Mouse (Mus musculus): ENCODE measurements around the gene Nav2. TPM values are rescaled to one million over a fixed set of nuclear protein-coding genes. Genes with fewer than 3 reads are reported as not detected.

Gene Nav2
- polyA plus RNA-seq, 1 experiment from 2014 or later = 2.8 TPM

DNA sequence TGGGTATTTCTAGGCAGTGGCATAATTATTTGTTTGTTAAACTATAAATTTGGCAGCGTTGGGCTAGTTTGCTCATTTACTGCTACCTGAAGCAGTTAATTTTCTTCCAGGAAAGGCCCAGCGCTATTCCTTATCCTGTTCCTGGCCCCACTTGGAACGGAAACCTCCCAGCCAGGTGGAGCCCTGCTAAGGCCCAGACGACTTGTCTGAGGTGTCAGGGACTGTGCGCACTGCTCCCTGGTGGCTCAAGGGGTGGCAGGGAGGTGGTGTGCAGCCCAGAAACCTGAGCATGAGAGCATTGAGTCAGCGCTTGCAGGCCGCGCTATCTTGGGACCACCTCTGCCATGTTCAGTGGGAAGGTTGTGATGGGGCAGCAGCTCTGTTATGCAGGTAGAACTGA is 367.6 kb downstream of the Nav2 start:
- Histone ChIP-seq H3K4me1 (0 out of 2 replicates have a peak, but pooled peaks cover 6% of the 10 kb centered on the region), H3K4me3 (no peak overlapping the region), H3K36me3 (no peaks in the 10 kb centered on the region), H3K9ac (no peak overlapping the region), H3K27me3 (replicated peaks) (peaks cover 4% of the 10 kb centered on the region; the same call in 1 of the 2 replicates), H3K9me3 (replicated peaks) (no peaks in the 10 kb centered on the region), H3K4me2 (no peak overlapping the region), H3K27ac (no peak overlapping the region)
- no peak for ATAC-seq
- 75% methylated on average over 8 of the region's 8 CpGs for WGBS (ENCODE audit: insufficient replicate concordance)

DNA sequence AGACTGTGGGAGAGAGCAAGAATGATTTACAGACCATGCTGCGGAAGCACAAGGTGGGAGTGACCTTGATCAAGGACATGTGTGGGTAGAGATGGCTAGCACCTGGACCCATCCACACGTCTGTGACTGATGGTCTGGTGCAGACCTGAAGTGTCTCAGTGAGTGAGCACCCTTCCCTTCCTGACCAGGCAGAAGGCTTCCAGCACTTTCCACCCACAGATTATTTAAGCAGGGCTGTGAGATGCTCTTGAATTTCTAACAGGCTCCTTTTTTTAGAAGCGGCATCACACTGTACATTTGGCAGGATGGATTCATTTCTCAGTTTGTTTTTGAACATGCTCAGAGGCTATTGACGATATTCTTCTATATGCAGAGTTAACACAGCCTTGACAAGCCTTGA is 369.2 kb downstream of the Nav2 start:
- ATAC-seq = no peak
- no peaks in the 10 kb centered on the region for H3K9me3 ChIP-seq (replicated peaks)
- no peak overlapping the region for H3K4me3 ChIP-seq
- no peak overlapping the region for H3K9ac ChIP-seq
- WGBS (ENCODE audit: insufficient replicate concordance) = 70% methylated on average over 4 of the region's 4 CpGs
- no peak overlapping the region for H3K27ac ChIP-seq
- H3K4me2 ChIP-seq = no peak overlapping the region
- 0 out of 2 replicates have a peak, but pooled peaks cover 6% of the 10 kb centered on the region for H3K4me1 ChIP-seq
- no peaks in the 10 kb centered on the region; the same call in 1 of the 2 replicates for H3K27me3 ChIP-seq (replicated peaks)
- H3K36me3 ChIP-seq = no peaks in the 10 kb centered on the region

DNA sequence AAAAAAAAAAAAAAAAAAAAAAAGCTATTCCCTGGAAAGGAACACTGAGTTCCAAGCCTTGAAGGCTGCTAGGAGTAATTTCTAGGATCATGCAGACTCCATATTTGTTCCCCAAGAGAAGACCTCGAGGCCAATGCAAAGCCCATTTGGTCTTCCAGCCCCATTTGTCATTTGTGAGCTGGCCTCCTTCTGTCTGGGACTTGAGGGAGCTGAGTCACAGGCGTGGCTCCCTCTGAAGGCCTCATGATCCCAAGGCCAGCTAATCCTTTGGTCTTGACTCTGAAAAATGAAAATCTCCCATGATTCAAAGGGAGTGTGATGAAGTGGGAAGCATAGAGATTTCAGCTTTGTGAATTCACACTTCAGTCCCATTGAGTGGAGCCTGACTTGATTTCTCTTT is 370.0 kb downstream of the Nav2 start:
- ATAC-seq = no peak
- 33% methylated on average over 2 of the region's 2 CpGs for WGBS (ENCODE audit: insufficient replicate concordance)
- H3K9ac ChIP-seq = no peak overlapping the region

GRCm38 (mm10) chr7:49280427-49280826 is 371.9 kb downstream of the Nav2 start:
- ATAC-seq = no peak
- Histone ChIP-seq H3K9ac (no peak overlapping the region), H3K27ac (no peak overlapping the region), H3K27me3 (replicated peaks) (no peaks in the 10 kb centered on the region), H3K4me2 (no peak overlapping the region), H3K36me3 (no peaks in the 10 kb centered on the region), H3K9me3 (replicated peaks) (no peaks in the 10 kb centered on the region), H3K4me1 (peaks cover 18% of the 10 kb centered on the region), H3K4me3 (no peak overlapping the region)
- 76% methylated on average over 5 of the region's 5 CpGs for WGBS (ENCODE audit: insufficient replicate concordance)

More for the DNA sequence above, 370.0 kb downstream of the Nav2 start:
- H3K36me3 ChIP-seq = no peaks in the 10 kb centered on the region
- H3K4me2 ChIP-seq = no peak overlapping the region
- 0 out of 2 replicates have a peak, but pooled peaks cover 6% of the 10 kb centered on the region for H3K4me1 ChIP-seq
- no peaks in the 10 kb centered on the region for H3K9me3 ChIP-seq (replicated peaks)
- no peak overlapping the region for H3K4me3 ChIP-seq
- H3K27ac ChIP-seq = no peak overlapping the region
- no peaks in the 10 kb centered on the region; the same call in 1 of the 2 replicates for H3K27me3 ChIP-seq (replicated peaks)

DNA sequence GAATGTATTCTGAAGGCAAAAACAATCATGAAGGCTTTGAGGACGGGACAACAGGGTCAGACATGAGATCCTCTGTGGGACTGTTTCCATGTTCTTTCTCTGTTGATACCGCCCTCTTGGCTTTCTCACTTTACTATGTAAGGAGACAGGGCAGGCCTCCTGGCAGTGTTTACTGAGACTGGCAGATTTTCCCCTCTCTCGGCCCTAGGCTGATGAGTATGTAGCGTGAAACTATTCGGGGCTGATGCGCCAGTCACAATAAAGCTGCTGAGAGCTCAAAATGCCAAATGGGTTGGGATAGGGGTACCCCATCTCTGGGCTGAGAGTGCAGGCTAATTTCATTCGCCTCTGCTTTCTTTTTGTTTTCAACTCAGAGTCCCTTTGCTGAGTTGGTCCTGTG is 373.9 kb downstream of the Nav2 start:
- no peaks in the 10 kb centered on the region for H3K36me3 ChIP-seq
- no peak for ATAC-seq
- no peak overlapping the region for H3K27ac ChIP-seq
- H3K4me2 ChIP-seq = no peak overlapping the region
- H3K27me3 ChIP-seq (replicated peaks) = peaks cover 4% of the 10 kb centered on the region; the same call in 1 of the 2 replicates
- no peak overlapping the region for H3K4me3 ChIP-seq
- no peak overlapping the region for H3K9ac ChIP-seq
- no peaks in the 10 kb centered on the region for H3K9me3 ChIP-seq (replicated peaks)
- peaks cover 26% of the 10 kb centered on the region for H3K4me1 ChIP-seq
- 67% methylated on average over 7 of the region's 7 CpGs for WGBS (ENCODE audit: insufficient replicate concordance)

DNA sequence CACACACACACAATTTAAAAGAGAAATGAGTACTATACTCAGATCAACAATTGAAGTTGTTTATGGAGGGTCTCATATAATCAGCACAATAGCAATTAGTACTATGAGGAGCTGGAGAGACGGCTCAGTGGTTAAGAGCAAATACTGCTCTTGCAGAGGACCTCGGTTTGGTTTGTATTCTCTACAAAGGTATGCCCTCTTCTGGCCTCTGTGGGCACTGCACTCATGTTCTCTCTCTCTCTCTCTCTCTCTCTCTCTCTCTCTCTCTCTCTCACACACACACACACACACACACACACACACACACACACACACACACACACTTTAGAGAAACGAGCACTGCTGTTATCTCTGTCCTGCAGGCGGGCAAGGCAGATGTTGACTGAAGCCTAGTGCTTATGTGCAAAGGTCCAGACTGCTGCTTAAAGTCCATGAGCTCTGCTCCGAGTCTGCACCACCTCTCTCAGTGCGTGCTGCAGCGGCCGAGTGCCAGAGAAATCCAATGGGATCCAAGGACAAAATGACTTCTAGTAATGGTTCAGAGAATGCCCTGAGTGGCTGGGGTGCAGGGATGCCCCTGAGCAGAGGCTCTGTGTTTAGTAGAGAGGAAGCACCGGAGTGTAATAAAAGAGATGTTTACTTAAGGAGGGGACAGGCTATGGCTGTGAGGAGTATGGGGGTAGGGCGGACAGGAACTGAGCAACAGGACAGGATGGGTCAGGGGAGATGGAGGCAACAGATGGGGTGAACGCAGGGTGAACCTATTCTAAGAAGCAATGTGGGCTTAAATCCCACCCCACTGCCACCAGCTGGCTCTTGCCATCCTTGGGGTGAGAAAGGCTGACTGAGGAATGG is 375.2 kb downstream of the Nav2 start:
- peak; percentile 85 for ATAC-seq

DNA sequence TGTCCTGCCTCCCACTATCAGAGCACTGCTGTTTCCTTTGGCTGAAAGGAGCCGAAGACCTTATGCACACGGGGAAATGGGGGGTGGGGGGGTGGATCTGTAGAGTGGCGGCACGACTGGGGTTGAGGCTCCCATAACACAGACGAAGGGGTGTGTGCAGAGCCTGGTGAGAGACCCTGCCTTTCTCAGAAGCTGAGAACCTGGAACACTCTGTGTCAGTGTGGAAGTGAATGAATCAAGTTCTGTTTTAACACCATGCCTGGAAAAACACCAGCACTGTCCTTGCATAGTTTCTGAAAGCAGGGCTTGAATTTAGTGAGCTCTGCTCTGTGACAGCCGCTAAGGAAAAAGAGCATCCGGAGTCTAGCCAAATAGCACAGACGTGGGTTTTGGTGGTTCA is 379.7 kb downstream of the Nav2 start:
- ATAC-seq = no peak

More for the DNA sequence above, 375.2 kb downstream of the Nav2 start:
- H3K27ac ChIP-seq = 0 out of 2 replicates have a peak overlapping the region, but pooled peaks have one; percentile 39
- WGBS (ENCODE audit: insufficient replicate concordance) = 34% methylated on average over 11 of the region's 11 CpGs
- H3K4me3 ChIP-seq = no peak overlapping the region
- H3K36me3 ChIP-seq = no peaks in the 10 kb centered on the region
- H3K4me2 ChIP-seq = peak overlapping the region; percentile 8; the same call in 1 of the 2 replicates
- no peaks in the 10 kb centered on the region for H3K9me3 ChIP-seq (replicated peaks)
- H3K4me1 ChIP-seq = peaks cover 32% of the 10 kb centered on the region
- H3K9ac ChIP-seq = no peak overlapping the region
- H3K27me3 ChIP-seq (replicated peaks) = peaks cover 4% of the 10 kb centered on the region; the same call in 1 of the 2 replicates

DNA sequence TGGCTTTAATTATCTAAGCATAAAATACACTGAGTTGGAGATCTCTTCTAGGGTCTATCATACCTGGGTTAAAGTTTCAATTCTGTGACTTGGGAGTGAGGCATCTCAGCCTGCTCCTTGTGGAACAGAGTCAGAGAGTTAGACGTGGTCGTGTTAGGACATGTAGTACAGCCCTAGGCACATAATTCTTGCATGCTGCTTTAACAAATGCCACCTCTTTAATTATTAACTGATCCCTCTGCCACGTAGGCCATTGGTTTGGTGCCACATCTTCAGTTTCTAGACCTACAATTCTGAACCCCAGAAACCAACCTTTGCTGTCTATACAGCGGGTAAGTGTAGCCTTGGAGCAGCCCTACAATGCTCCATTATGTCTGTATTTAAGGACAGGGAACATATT is 381.8 kb downstream of the Nav2 start:
- Histone ChIP-seq H3K4me3 (no peak overlapping the region), H3K9me3 (replicated peaks) (no peaks in the 10 kb centered on the region), H3K4me2 (no peak overlapping the region), H3K36me3 (no peaks in the 10 kb centered on the region), H3K27ac (no peak overlapping the region), H3K9ac (no peak overlapping the region), H3K4me1 (peaks cover 21% of the 10 kb centered on the region), H3K27me3 (replicated peaks) (peaks cover 4% of the 10 kb centered on the region; the same call in 1 of the 2 replicates)
- WGBS (ENCODE audit: insufficient replicate concordance) = 69% methylated on average over 4 of the region's 4 CpGs
- no peak for ATAC-seq

More for the DNA sequence above, 379.7 kb downstream of the Nav2 start:
- peaks cover 4% of the 10 kb centered on the region; the same call in 1 of the 2 replicates for H3K27me3 ChIP-seq (replicated peaks)
- no peaks in the 10 kb centered on the region for H3K9me3 ChIP-seq (replicated peaks)
- H3K4me2 ChIP-seq = no peak overlapping the region
- WGBS (ENCODE audit: insufficient replicate concordance) = 33% methylated on average over 8 of the region's 8 CpGs
- H3K9ac ChIP-seq = no peak overlapping the region
- H3K36me3 ChIP-seq = no peaks in the 10 kb centered on the region
- H3K27ac ChIP-seq = no peak overlapping the region
- H3K4me1 ChIP-seq = peaks cover 38% of the 10 kb centered on the region
- H3K4me3 ChIP-seq = no peak overlapping the region

DNA sequence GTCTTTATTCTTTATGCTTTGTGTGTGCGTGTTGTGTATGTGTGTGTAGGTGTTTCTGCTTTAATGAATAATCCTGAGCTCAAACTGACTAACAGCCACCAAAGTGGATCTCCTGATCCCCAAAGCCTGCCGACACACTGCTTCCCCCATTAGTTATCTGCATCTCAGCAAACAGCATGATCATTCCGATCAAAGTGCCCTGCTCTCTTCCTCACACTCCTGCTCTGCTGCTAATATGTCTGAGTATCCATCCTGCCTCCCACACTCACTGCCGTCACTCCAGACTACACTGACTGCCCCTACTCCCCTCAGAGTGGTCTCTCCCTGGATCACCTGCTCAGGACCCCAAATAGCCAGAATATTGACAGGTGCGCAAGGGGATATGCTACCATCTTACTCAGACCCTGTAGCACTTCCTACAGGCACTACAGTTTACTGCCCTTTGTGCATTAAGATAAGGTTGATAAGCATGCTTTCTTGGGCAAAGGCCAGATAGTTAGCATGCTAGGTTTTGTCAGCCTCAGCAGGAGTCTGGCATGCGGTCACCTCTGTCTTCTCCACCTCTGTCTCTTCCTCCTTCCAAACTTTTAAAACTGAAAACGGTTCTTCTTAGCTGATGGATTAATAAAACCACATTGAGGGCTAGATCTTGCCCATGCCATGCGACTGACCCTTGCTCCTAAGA is 382.8 kb downstream of the Nav2 start:
- Histone ChIP-seq H3K4me3 (no peak overlapping the region), H3K27ac (no peak overlapping the region), H3K9me3 (replicated peaks) (no peaks in the 10 kb centered on the region), H3K4me1 (peaks cover 11% of the 10 kb centered on the region; the same call in 1 of the 2 replicates), H3K36me3 (no peaks in the 10 kb centered on the region), H3K9ac (no peak overlapping the region), H3K27me3 (replicated peaks) (0 out of 2 replicates have a peak, but pooled peaks cover 4% of the 10 kb centered on the region), H3K4me2 (no peak overlapping the region)
- 70% methylated on average over 8 of the region's 8 CpGs for WGBS (ENCODE audit: insufficient replicate concordance)
- 0 out of 2 replicates have a peak, but pooled peaks have one; percentile 30 for ATAC-seq

DNA sequence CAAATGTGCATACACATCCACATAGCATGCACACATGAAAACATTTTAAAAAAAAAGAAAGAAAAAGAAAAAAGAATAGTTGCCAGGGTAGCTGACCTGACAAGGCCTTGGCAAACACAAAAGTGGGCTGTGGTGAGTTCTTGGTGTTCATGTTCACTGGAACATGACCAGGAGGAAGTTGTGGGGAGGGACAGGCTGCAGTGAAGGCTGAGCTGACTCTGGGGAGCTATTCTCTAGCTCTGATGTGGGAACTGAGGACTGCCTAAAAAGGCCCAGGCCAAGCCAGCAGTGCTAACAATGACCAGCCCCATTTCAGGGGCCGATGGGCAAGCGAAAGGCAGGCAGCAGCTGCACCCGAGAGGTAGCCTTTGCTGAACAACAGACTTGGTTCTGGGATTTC is 388.6 kb downstream of the Nav2 start:
- Histone ChIP-seq H3K27me3 (replicated peaks) (peaks cover 11% of the 10 kb centered on the region; the same call in 1 of the 2 replicates), H3K27ac (no peak overlapping the region), H3K4me2 (no peak overlapping the region), H3K4me3 (no peak overlapping the region), H3K4me1 (peaks cover 25% of the 10 kb centered on the region), H3K9ac (no peak overlapping the region; the same call in 1 of the 2 replicates), H3K9me3 (replicated peaks) (no peaks in the 10 kb centered on the region), H3K36me3 (no peaks in the 10 kb centered on the region)
- no peak for ATAC-seq
- WGBS (ENCODE audit: insufficient replicate concordance) = 70% methylated on average over 3 of the region's 3 CpGs

- 32% methylated on average over 4 of the region's 4 CpGs for WGBS (ENCODE audit: insufficient replicate concordance)
- Histone ChIP-seq H3K4me1 (peaks cover 26% of the 10 kb centered on the region), H3K36me3 (no peaks in the 10 kb centered on the region), H3K9me3 (replicated peaks) (no peaks in the 10 kb centered on the region), H3K27ac (no peak overlapping the region), H3K4me2 (no peak overlapping the region), H3K4me3 (no peak overlapping the region), H3K9ac (no peak overlapping the region), H3K27me3 (replicated peaks) (peaks cover 16% of the 10 kb centered on the region)
- ATAC-seq = no peak
Observed at GRCm38 (mm10) chr7:49298431-49298839, 389.9 kb downstream of the Nav2 start.

- ATAC-seq = no peak
Observed at GRCm38 (mm10) chr7:49301487-49301886, 393.0 kb downstream of the Nav2 start.

More at GRCm38 (mm10) chr7:49301487-49301886, 393.0 kb downstream of the Nav2 start:
- H3K4me2 ChIP-seq = no peak overlapping the region
- peaks cover 40% of the 10 kb centered on the region for H3K4me1 ChIP-seq
- peaks cover 45% of the 10 kb centered on the region for H3K27me3 ChIP-seq (replicated peaks)
- no peak overlapping the region for H3K27ac ChIP-seq
- WGBS (ENCODE audit: insufficient replicate concordance) = 54% methylated on average over 6 of the region's 6 CpGs
- no peaks in the 10 kb centered on the region for H3K36me3 ChIP-seq
- no peak overlapping the region for H3K4me3 ChIP-seq
- H3K9ac ChIP-seq = no peak overlapping the region
- no peaks in the 10 kb centered on the region for H3K9me3 ChIP-seq (replicated peaks)

All from liver, embryonic 12.5 days (tissue).